ENCODE assay signal across 8 mouse cellular contexts in genomic region chr1:119048547-119048946, GRCm38 (mm10). TPM values are rescaled to one million over a fixed set of nuclear protein-coding genes. Genes with fewer than 3 reads are reported as not detected.
A peak's percentile ranks its signal among the peaks of the same experiment; 100 is the strongest.
DNase-seq lines count a peak whose midpoint lies in the region; ATAC-seq and TF ChIP-seq lines count a peak whose summit lies in the region.

No protein-coding gene starts in this region.

- H3K27me3 ChIP-seq in kidney, postnatal 0 days (ENCODE audit: insufficient read depth, low read length): peaks cover 4% of the 10 kb centered on the region; the same call in 1 of the 2 replicates
- H3K27me3 ChIP-seq in embryonic facial prominence, embryonic 14.5 days (replicated peaks; ENCODE audit: control insufficient read depth, insufficient read depth, low read length): no peaks in the 10 kb centered on the region
- H3K27me3 ChIP-seq in intestine, postnatal 0 days (replicated peaks; ENCODE audit: control insufficient read depth, insufficient read depth, low read length): peaks cover 55% of the 10 kb centered on the region

- no peak for DNase-seq in kidney, postnatal 0 days (ENCODE audit: low spot score)
- DNase-seq in kidney, postnatal 10 days: no peak
- DNase-seq in embryonic facial prominence, embryonic 14.5 days (ENCODE audit: low spot score): no peak
- DNase-seq in retina, embryonic 14.5 days (ENCODE audit: low spot score): peak; percentile 45
- DNase-seq in layer of hippocampus, postnatal 25 days (ENCODE audit: extremely low spot score in 1 of 2, low spot score in 1 of 2): no peak
- DNase-seq in urinary bladder, postnatal 36 days (ENCODE audit: low spot score in 2 of 2): no peak
- no peak for DNase-seq in right cerebral cortex, adult 2 months (ENCODE audit: low spot score in 2 of 2)

- no peak for ATAC-seq in kidney, postnatal 0 days (replicated peaks; ENCODE audit: low FRiP score, low read depth)
- ATAC-seq in embryonic facial prominence, embryonic 14.5 days (ENCODE audit: low read depth): no peak
- no peak for ATAC-seq in intestine, postnatal 0 days

- H3K36me3 ChIP-seq in kidney, postnatal 0 days (ENCODE audit: insufficient read depth, low read length): no peaks in the 10 kb centered on the region
- H3K36me3 ChIP-seq in embryonic facial prominence, embryonic 14.5 days (ENCODE audit: control insufficient read depth, insufficient read depth, low read length): 0 out of 2 replicates have a peak, but pooled peaks cover 3% of the 10 kb centered on the region
- no peaks in the 10 kb centered on the region for H3K36me3 ChIP-seq in intestine, postnatal 0 days (ENCODE audit: control insufficient read depth, insufficient read depth)

- H3K4me3 ChIP-seq in kidney, postnatal 0 days (replicated peaks; ENCODE audit: low read depth, low read length): no peak overlapping the region
- peak overlapping the region; percentile 56 for H3K4me3 ChIP-seq in embryonic facial prominence, embryonic 14.5 days (ENCODE audit: low read depth, low read length)
- no peak overlapping the region for H3K4me3 ChIP-seq in intestine, postnatal 0 days (ENCODE audit: low read depth, low read length)

- H3K4me1 ChIP-seq in kidney, postnatal 0 days (replicated peaks; ENCODE audit: insufficient read depth, low read length): peaks cover 8% of the 10 kb centered on the region; the same call in 1 of the 2 replicates
- peaks cover 42% of the 10 kb centered on the region for H3K4me1 ChIP-seq in embryonic facial prominence, embryonic 14.5 days (ENCODE audit: control insufficient read depth, insufficient read depth, low read length)
- H3K4me1 ChIP-seq in intestine, postnatal 0 days (replicated peaks; ENCODE audit: control insufficient read depth, insufficient read depth, low read length): no peaks in the 10 kb centered on the region

- no peak overlapping the region for H3K27ac ChIP-seq in kidney, postnatal 0 days
- peak overlapping the region; percentile 97 for H3K27ac ChIP-seq in embryonic facial prominence, embryonic 14.5 days (replicated peaks; ENCODE audit: low read depth, low read length)
- H3K27ac ChIP-seq in intestine, postnatal 0 days (ENCODE audit: low read depth, low read length): no peak overlapping the region

- no peak overlapping the region for H3K9ac ChIP-seq in kidney, postnatal 0 days (ENCODE audit: low read depth, low read length)
- H3K9ac ChIP-seq in embryonic facial prominence, embryonic 14.5 days (ENCODE audit: low read depth, low read length): peak overlapping the region; percentile 82
- no peak overlapping the region for H3K9ac ChIP-seq in intestine, postnatal 0 days (ENCODE audit: low read depth, low read length)

- peak overlapping the region; percentile 37 for H3K4me2 ChIP-seq in kidney, postnatal 0 days (ENCODE audit: low read length)
- peak overlapping the region; percentile 90 for H3K4me2 ChIP-seq in embryonic facial prominence, embryonic 14.5 days (ENCODE audit: low read depth, low read length)
- H3K4me2 ChIP-seq in intestine, postnatal 0 days (replicated peaks; ENCODE audit: low read depth): peak overlapping the region; percentile 76

- no peaks in the 10 kb centered on the region for H3K9me3 ChIP-seq in kidney, postnatal 0 days (replicated peaks; ENCODE audit: low read length)
- no peaks in the 10 kb centered on the region for H3K9me3 ChIP-seq in embryonic facial prominence, embryonic 14.5 days (ENCODE audit: control insufficient read depth, low read length)
- no peaks in the 10 kb centered on the region for H3K9me3 ChIP-seq in intestine, postnatal 0 days (ENCODE audit: control insufficient read depth)

- TF ChIP-seq CTCF in kidney, postnatal 0 days (IDR thresholded peaks at IDR 0.05; ENCODE audit: low read depth): no peak
- TF ChIP-seq CTCF in intestine, postnatal 0 days (IDR thresholded peaks at IDR 0.05; ENCODE audit: low read depth): no peak

- WGBS in kidney, postnatal 0 days: 18% methylated on average over 6 of the region's 6 CpGs
- WGBS in embryonic facial prominence, embryonic 14.5 days: 7% methylated on average over 5 of the region's 6 CpGs
- WGBS in intestine, postnatal 0 days: 21% methylated on average over 6 of the region's 6 CpGs

RNA-seq across cellular contexts. Expression of gene Gli2, which starts 4.9 kb away (rescaled TPM):
- polyA plus RNA-seq in kidney, postnatal 0 days (2015; fragmentation: Nextera tagmentation; extraction: Ambion mirVana): 2.6 and 4.2 TPM in 2 replicates
- 14.7 and 15.1 TPM in 2 replicates for polyA plus RNA-seq in embryonic facial prominence, embryonic 14.5 days (2014; fragmentation: Nextera tagmentation; extraction: Ambion mirVana)
- polyA plus RNA-seq in intestine, postnatal 0 days (2015; fragmentation: Nextera tagmentation; extraction: Ambion mirVana): 2.1 and 3.8 TPM in 2 replicates
- 1 to 10 TPM; 3.4 to 4.1 TPM for total RNA-seq in layer of hippocampus, postnatal 25 days (2021)

Comparison
In these comparisons a context has a peak if more than half of its experiments do, and no peak if none do; other contexts are left out.
1. H3K4me2 ChIP-seq: peak in every context shown above with its lines; median percentile 90 in embryonic facial prominence, embryonic 14.5 days; 76 in intestine, postnatal 0 days; 37 in kidney, postnatal 0 days.